Comparison of ENCODE assay signal across 16 mouse cellular contexts in genomic region chr13:83568759-83569256, GRCm38 (mm10).
DNase-seq lines count a peak whose midpoint lies in the region; ATAC-seq and TF ChIP-seq lines count a peak whose summit lies in the region.
"Had no signal": no experiment of that assay in that cellular context is flagged by ENCODE, and none has a peak within 500 bp of the region (broad histone marks: within the 10 kb centered on the region; RNA-seq: fewer than 3 reads in every experiment).

No protein-coding gene starts in this region.

- DNase-seq in heart, adult 11 months = peak; percentile 83
- no peak for DNase-seq in heart, postnatal 14 days
- no peak for DNase-seq in left cerebral cortex, adult 2 months (ENCODE audit: extremely low spot score in 1 of 2, low spot score in 2 of 2)
- DNase-seq in left cerebral cortex, adult 9 months (ENCODE audit: low spot score in 2 of 2) = no peak
- peak; percentile 49 for DNase-seq in brain, embryonic 14.5 days (ENCODE audit: low read depth)
- DNase-seq: adrenal gland, postnatal 14 days; cerebellum, adult 11 months; spleen, adult 18-20 months; thymus, postnatal 25 days had no signal

- no peak for TF ChIP-seq CTCF in left cerebral cortex, adult 2 months (IDR thresholded peaks at IDR 0.05)
- no peak for TF ChIP-seq CTCF in brain, embryonic 14.5 days (IDR thresholded peaks at IDR 0.05; ENCODE audit: borderline replicate concordance, extremely low read depth, insufficient read depth, insufficient read length)

- H3K36me3 ChIP-seq in heart, embryonic 16.5 days (ENCODE audit: control insufficient read depth, insufficient read depth) = no peaks in the 10 kb centered on the region
- H3K36me3 ChIP-seq: embryonic facial prominence, embryonic 15.5 days; limb, embryonic 12.5 days; neural tube, embryonic 15.5 days had no signal

- H3K27me3 ChIP-seq in heart, embryonic 16.5 days (ENCODE audit: control insufficient read depth, insufficient read depth, low read length) = no peaks in the 10 kb centered on the region
- H3K27me3 ChIP-seq: embryonic facial prominence, embryonic 15.5 days; limb, embryonic 12.5 days; neural tube, embryonic 15.5 days had no signal

- WGBS in heart, embryonic 16.5 days = 40% methylated on average over 11 of the region's 11 CpGs

- TF ChIP-seq POLR2A in brain, embryonic 14.5 days (IDR thresholded peaks at IDR 0.05; ENCODE audit: borderline replicate concordance, extremely low read depth, insufficient read depth, insufficient read length, poor library complexity, severe bottlenecking) = no peak

- peaks cover 54% of the 10 kb centered on the region for H3K4me1 ChIP-seq in heart, embryonic 16.5 days (ENCODE audit: control insufficient read depth, insufficient read depth, low read length)

- H3K4me3 ChIP-seq in left cerebral cortex, adult 2 months = 0 out of 2 replicates have a peak overlapping the region, but pooled peaks have one; percentile 15
- H3K4me3 ChIP-seq in heart, embryonic 16.5 days (ENCODE audit: low read length) = no peak overlapping the region
- H3K4me3 ChIP-seq: embryonic facial prominence, embryonic 15.5 days; limb, embryonic 12.5 days; neural tube, embryonic 15.5 days had no signal

- peak overlapping the region; percentile 58 for H3K27ac ChIP-seq in left cerebral cortex, adult 2 months
- H3K27ac ChIP-seq in heart, embryonic 16.5 days (ENCODE audit: low read length) = peak overlapping the region; percentile 57
- H3K27ac ChIP-seq: embryonic facial prominence, embryonic 15.5 days; kidney, postnatal 0 days; limb, embryonic 12.5 days; neural tube, embryonic 15.5 days had no signal

- H3K9ac ChIP-seq in heart, embryonic 16.5 days (ENCODE audit: low read length) = peak overlapping the region; percentile 27
- H3K9ac ChIP-seq: embryonic facial prominence, embryonic 15.5 days; limb, embryonic 12.5 days; neural tube, embryonic 15.5 days had no signal

- intact Hi-C loops in heart, postnatal 14 days (cut with DNase I) = no loop called here
- intact Hi-C loops in left cerebral cortex, adult 2 months (cut with DNase I) = no loop called here

- H3K9me3 ChIP-seq in heart, embryonic 16.5 days (replicated peaks; ENCODE audit: control insufficient read depth, low read length) = no peaks in the 10 kb centered on the region
- H3K9me3 ChIP-seq: embryonic facial prominence, embryonic 15.5 days; limb, embryonic 12.5 days; neural tube, embryonic 15.5 days had no signal

- peak overlapping the region; percentile 4; the same call in 1 of the 2 replicates for H3K4me2 ChIP-seq in heart, embryonic 16.5 days (ENCODE audit: low read depth, low read length)
- H3K4me2 ChIP-seq: embryonic facial prominence, embryonic 15.5 days; limb, embryonic 12.5 days; neural tube, embryonic 15.5 days had no signal

- no peak for ATAC-seq in heart, embryonic 16.5 days (replicated peaks; ENCODE audit: extremely low read depth, insufficient read depth, low FRiP score)
- no peak for ATAC-seq in cerebellum, adult (ENCODE audit: insufficient number of reproducible peaks, low FRiP score, low TSS enrichment)
- ATAC-seq in erythroblast, adult 5-6 weeks (replicated peaks; ENCODE audit: low FRiP score, poor library complexity, severe bottlenecking) = no peak

Comparison
In these comparisons a context has a peak if more than half of its experiments do, and no peak if none do; other contexts are left out.
1. DNase-seq: peak in heart, adult 11 months (single experiment) and brain, embryonic 14.5 days (single experiment); none in heart, postnatal 14 days (0 of 2), left cerebral cortex, adult 2 months (0 of 2) and left cerebral cortex, adult 9 months (0 of 2).